Mouse (Mus musculus) naive thymus-derived CD4-positive, alpha-beta T cell, adult 2 months (primary cell): ENCODE measurements around the gene Pced1b.
A peak's percentile ranks its signal among the peaks of the same experiment; 100 is the strongest.
"Not testable (repeated sequence)": the region's sequence is repeated elsewhere in the genome, so short reads cannot be mapped to it uniquely, and the experiment has no call there.

ENCODE experiments used
- DNase-seq: peaks from one replicate; pipeline ENCODE4 v3.0.0-alpha.2; 2011; ENCODE audit warnings: low read depth

The Pced1b gene

DNA sequence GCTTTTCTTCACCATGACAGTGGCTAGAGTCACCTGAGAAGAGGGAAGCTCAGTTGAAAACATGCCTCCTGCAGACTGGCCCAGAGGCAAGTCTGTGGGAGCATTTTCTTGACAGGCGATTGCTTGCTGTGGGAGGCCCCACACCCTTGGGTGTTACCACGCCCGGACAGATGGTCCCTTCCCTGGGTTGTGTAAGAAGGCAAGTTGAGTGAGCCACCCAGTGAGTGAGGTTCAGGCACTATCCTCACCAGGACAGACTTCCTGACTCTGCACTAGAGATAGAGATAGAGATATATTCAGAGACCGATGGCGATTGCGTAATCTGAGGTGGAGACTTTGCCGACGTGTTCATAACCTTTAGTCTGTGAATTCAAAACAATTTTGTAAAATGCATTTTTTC is 96.0 kb downstream of the Pced1b start:
- peak; percentile 81 for DNase-seq

DNA sequence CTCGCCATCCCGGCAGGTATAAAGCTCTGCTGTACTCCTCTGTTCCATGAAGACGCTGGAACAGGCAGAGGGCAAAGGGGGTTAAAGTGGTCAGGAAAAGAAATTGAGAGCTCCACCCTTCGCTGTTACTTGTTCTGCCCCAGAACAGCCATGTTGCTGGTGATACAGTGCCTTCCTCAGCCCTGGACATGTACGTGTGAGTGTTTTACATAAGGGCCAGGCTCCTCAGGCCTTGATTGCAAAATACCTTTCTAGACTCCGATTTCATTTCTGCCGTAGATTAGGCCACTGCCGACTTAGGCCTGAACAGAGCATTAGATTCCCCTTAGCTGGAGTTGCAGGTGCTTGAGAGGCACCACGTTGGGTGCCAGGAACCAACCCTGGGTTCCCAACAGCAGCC is 97.0 kb downstream of the Pced1b start:
- DNase-seq = no peak

DNA sequence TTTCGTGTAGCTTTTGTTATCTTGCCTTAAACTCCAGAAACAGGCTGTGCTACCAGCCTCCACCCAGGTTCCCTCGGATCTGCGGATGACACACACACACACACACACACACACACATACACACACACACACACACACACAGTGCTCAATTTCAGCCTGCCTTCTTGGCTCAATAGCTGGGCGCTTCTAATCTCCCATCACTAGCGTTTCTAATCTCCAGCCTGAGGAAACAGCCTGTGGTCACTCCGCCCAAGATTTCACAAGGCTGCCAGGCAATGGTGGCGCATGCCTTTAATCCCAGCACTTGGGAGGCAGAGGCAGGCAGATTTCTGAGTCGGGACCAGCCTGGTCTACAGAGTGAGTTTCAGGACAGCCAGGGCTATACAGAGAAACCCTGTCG is 98.2 kb downstream of the Pced1b start:
- DNase-seq = no peak

DNA sequence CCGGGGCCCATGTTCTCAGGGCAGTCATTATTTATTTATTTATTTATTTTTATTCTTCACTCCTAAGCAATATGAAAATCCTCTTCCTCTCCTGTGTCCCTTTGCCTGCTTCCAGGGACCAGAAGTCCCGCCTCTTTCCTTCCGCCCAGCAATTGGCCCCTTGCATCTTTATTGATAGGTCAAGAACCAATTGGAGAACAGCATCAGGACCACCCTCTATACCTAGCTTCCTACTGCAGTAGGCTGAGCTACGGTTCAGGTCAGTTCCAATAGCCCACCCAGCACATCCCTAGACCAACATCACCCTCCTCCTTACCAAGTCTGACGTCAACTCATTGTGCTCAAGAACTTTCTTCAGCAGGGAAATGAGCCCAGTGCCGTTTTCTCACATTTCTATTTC is 99.0 kb downstream of the Pced1b start:
- no peak for DNase-seq

DNA sequence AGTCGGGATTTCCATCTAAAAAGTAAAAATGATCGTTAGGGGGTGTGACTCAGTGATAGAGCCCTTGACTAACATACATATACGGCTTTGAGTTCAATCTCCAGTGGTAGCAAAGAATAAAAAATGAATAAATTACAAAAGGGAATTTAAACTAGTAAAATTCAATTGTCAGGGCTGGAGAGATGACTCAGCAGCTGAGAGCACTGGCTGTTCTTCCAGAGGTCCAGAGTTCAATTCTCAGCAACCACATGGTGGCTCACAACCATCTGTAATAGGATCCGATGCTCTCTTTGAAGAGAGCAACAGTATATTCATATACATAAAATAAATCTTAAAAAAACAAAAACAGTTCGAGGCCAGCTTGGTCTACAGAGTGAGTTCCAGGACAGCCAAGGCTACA is 99.5 kb downstream of the Pced1b start:
- DNase-seq = no peak

DNA sequence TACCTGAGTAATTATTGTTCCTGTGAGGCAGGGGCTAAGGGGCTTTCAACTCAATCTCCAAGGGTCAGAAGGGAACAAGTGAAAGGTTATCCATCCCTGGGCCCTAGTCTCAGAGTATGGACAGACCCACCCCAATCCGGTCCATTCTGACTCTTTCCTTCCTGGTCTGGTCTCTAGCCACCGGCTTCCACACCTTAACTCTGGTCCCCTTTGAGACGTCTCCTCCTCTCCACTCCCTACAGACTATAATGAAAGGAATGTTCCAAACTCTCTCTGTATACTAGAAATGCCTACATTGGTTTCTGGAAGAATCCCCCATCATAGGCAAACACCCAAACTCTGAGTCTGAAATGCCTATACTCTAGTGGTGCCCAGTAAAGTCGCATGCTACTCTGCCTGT is 100.0 kb downstream of the Pced1b start:
- DNase-seq = no peak

DNA sequence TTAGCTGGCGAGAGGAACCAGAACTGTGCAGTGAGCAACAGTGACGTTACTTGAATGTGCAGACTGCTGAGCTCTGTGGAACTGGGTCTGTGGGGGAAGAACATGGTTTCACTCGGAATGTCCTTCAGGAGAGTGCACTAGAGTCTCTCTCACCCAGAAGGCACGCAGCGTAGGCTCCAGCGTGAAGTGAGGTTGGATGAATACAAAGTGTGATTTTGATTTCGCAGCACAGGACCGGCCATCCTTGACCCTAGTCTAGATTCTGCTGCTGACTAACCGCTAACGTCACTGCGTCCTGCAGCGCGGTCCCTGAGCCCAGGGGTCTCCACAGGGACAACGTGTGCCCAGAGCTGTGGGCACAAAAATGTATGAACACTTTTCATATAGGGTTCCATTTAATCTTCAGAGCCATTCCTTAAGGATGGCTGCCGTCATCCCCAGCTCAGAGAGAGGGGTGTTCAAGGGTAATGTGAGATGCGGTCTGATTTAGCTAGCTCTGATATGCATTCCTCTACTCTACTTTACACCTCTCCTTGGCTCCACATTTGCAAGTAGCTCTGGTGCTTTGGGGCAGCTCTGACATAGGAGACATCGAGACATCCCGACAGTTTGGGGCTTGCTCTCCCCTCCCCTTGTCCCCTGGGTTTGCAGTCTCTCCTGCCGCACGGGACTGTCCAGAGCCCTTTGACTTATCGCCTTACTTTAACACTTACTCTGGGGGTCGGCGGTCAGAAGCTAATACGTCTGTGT is 101.8 kb downstream of the Pced1b start:
- no peak for DNase-seq

DNA sequence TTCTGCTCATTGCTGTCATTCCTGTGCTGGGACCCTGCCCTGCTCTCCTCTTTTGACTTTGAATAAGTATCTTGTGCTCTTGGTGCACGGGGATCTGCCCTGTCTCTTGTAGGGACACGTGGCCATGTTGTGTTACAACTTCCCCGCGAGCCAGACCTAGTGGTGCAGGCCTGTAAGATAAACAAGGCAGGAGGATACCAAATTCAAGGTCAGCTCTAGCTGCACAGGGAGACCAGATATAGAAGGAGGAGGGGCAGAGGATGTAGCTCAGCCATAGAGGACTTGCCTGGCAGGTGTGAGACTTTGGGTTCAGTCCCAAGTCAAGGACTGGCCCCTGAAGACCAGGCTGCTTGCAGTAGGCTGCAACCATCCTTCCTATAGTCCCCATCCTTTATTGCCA is 103.6 kb downstream of the Pced1b start:
- no peak for DNase-seq

DNA sequence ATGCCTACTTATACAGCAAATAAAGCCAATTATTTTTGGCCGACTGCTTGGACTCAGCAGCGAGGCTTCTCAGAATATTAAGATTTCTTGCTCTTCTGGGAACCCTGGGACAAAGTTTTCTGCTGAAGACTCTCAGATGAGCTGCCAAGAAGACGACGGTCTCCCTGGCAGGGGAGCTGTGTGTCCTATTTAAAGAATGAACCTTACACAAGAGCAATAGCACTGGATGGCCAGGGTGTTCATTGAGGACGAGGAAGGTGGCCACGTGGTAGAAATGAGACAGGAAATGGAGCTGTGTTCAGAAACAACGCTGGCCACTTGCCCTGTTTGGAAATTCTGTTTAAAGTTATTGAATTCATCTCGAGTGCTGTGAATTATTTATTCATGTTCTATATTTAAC is 104.1 kb downstream of the Pced1b start:
- no peak for DNase-seq

DNA sequence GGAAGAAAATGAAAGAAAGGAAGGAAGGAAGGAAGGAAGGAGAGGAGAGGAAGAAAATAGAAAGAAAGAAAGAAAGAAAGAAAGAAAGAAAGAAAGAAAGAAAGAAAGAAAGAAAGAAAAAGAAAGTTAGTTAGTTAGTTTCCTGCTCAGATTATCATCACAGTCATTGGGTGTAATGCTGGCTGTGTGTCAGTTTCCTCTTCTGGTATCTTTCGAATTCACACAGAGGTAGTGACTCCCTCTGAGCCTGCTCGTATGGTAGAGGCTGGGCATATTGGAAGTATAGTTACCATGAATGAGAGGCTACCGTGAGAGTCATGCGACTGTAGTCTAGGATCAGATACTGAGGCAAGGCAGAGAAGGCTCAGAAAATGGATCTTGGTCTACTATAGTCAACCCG is 104.8 kb downstream of the Pced1b start:
- peak; percentile 47 for DNase-seq

DNA sequence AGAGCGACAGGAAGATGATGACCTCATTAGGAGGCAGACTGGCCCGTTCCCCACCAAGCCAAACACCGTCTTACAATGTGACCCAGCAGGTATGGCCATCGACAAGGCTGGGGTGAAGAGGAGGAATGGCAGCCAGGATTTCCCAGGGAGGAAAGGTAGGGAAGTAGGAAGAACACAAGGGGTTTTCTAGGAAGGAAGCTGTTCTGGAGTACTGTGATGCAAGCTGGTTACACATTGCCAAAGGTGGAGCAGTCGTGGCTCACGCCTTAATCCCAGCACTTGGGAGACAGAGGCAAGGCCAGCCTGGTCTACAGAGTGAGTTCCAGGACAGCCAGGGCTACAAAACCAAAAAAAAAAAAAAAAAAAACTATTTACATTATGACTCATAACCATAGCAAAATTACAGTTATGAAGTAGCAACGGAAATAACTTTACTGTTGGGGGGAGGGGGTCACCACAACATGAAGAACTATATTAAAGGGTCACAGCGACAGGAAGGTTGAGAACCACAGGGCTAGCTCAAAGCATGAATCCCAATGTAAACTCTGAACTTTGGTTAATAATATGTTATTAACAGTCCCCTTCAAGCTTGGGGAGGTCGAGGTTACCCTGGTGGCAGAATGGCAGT is 108.9 kb downstream of the Pced1b start:
- no peak for DNase-seq

DNA sequence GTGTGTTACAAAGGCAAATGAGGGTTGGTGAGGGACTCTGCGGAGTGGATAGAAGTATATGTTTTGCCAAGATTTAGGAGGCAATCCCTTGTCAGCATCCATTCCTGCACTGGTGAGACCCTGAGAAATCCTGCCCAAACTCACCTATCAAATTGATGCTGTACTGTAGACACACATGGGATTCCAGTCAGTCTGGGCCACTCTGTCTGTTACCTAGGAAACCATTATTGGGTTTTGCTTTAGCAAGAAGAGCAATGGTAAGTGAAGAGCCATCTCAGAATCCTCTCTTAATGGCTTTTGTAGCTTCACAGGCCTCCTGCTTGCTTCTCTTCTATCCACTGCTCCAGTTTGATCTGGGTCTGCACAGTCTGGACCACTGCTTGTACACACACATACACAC is 110.1 kb downstream of the Pced1b start:
- DNase-seq = no peak

DNA sequence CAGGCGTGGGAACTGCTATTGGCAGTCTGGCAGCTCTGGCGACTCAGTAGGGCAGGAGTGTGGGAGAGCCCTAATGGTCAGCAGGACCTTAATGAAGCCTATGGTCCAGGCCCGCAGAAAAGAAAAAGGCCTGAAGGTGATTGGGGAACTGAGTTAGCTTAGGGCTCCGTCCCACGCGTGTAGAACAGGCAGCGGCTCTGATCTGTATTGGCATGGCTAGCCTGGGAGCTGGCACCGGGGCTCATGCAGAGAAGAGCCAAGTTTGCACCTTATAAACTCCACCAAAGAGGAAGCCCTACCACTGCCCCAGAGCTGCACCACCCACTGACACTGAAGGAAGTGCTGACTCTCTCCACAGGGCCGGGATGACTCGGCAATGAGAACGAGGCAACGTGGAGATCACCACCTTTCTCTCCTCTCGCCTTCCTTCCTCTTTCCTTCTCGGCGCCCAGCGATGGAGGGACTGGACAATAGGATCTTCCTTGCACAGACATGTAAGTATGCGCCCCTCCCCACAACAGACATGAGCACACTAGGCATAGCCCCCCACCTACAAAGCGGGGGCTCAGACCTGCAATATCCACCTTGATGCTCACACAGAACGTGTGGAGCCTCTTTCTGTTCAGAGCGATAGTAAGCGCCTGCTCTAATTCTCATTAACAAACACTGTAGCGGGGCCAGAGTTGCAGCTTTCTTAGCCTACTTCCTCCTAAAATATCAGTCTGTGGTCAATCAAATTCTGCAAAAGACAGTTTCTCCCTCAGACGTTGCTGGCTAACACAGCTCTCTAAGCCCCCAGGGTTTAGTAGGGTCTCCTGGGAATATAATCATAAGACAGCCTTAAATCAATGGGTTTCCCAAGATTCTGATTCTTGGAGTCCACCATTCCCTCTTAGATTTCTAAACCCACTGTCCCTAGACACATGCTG is 114.2 kb downstream of the Pced1b start:
- peak; percentile 72 for DNase-seq

DNA sequence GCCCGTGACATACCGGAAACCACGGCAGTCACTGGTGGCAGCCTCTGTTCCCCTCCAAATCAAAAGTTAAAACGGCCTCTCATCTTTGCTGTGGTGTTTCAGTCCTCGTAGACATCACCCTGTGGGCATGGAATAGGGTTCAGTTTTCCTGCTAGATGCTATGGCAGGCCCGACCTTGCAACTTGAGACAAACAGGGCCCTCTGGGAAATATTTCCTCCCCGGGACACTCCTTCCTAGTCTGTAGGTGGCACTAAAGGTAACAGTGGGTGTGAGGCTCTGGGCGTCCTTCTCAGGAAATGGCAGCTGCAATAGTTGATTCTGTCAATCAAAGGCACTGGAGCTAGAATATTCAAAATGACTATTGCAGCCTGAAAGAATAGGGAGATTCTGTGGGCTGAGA is 114.9 kb downstream of the Pced1b start:
- peak; percentile 74 for DNase-seq

DNA sequence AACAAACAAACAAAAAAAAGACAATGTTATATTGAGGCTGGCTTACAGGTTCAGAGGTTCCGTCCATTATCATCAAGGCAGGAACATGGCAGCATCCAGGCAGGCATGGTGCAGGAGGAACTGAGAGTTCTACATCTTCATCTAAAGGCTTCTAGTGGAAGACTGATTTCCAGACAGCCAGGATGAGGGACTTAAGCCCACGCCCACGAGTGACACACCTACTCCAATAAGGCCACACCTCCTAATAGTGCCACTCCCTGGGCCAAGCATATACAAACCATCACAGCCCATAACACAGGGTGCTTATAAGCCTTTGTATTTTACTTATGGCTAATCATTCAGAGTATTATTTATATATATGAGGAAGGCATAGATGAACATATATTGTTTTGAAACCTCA is 117.4 kb downstream of the Pced1b start:
- not testable (repeated sequence) for DNase-seq

DNA sequence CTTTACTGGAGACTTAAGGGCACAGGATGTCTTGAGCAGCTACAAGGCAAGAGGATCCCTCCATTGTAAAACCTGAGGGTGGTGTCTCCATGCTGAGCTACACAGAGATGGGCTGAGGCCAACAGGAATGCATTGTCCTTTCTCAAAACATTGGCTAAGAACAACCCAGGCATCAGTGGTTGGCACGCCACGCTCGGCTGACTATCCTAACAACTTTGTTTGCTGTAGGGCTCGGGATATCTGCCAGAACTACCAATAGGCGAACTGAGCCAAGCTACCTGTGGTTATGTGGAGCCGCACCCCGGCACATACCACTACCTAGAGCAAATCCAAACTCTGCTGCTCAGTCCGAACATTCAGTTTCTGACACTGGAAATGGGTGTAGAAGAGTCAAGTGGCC is 118.1 kb downstream of the Pced1b start:
- DNase-seq = no peak

DNA sequence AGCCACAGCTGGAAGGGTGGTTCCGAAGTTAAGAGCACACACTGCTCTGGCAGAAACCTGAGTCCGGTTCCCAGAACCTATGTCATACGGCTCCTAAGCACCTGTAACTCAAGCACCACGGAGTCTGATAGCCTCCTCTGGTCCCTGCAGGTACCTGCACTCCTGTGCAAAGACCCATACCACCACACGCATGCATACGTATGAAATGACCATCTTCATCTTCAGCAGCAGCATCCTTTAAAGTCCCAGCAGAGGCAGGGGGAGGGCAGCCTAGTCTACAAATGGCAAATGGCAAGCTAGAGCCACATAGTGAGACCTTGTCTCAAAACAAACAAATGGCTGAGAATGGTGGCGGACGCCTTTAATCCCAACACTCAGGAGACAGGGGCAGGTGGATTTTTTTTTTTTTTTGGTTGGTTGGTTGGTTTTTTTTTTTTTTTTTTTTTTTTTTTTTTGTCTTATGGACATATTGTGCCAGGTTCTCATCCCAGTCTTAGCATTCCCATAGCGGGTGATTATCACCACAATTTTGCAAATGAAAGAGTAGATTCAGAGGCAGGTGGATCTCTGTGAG is 121.2 kb downstream of the Pced1b start:
- no peak for DNase-seq

DNA sequence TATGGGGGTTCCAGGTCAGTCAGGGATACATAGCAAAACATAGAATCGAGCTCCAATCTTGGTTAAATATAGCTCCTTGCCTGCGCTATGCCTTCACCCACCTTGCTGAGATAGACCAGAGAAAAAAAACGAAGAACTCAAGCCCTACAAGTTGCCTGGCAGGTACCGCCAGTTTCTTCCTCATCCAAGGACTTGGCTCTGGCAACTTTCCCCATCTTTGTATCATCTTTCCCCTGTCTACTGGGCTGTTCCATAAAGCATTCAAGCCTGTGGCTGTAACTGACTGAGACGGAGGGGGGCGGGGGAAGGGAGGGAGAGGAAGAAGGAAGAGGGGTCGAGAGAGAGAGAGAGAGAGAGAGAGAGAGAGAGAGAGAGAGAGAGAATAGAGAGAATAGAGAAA is 121.7 kb downstream of the Pced1b start:
- DNase-seq = no peak

DNA sequence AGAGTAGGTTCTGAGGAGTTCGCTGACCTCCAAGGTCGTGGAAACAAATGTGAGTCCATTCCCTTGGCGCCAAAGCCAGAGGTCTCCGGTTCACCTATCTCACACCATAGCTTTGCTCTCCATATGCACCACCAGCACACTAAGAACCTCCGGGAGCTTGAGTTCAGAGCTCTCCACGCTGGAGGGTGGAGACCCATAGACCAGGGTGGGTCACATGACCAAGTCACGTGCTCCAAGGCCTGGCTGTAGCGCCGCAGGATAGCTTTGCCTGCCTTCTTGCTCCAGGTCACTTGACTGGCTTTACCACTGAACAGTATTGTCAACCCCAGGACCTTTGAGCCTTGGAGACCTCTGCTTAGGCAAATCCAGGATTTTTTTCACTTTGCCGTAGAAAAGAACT is 122.2 kb downstream of the Pced1b start:
- DNase-seq = no peak

DNA sequence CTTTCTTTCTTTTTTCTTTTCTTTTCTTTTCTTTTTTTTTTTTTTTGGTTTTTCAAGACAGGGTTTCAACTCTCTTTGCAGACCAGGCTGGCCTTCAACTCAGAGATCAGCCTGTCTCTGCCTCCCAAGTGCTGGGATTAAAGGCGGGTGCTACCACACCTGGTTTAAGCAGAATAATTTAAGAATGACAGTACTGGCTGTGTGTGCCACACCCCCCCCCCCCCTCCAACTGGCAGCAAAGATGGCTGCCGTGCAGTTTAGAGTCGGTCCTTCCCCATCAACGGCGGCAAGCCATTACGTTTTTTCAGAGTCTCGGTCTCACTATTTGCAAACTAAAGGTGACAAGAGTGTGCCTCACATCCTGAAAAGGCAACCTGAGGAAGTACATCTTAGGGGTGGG is 124.0 kb downstream of the Pced1b start:
- DNase-seq = no peak

DNA sequence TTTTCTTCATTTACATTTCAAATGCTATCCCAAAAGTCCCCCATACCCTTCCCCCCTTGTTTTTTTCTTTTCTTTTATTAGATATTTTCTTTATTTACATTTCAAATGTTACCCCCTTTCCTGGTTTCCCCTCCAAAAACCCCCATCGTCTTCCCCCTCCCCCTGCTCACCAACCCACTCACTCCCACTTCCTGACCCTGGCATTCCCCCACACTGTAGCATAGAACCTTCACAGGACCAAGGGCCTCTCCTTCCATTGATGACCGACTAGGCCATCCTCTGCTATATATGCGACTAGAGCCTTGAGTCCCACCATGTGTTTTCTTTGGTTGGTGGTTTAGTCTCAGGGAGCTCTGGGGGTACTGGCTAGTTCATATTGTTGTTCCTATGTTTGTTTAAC is 125.1 kb downstream of the Pced1b start:
- not testable (repeated sequence) for DNase-seq

DNA sequence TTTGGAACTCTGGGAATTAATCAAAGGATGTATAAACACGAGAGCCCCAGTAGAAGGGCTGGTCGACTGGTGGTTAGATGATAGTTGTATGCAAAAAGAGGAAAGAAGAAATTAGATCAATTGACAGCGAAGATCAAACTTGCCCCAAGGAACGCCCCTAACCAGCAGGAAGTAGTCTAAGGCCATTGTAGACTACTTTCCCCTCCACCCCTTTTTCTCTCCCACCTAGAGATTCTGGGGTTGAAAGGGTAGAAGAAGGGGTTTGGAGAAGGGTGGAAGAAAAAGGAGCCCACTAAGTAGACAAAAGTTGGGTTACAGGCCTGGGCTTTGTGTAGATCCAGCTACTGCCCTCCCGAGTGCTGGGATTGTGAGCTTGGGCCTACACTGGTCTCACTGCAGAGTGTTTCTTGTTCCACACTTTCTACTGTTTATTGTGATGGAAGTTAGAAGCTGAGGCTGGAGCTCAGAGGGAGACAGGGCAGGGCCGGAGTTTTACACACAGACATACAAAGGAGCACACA is 125.8 kb downstream of the Pced1b start:
- peak; percentile 84 for DNase-seq
